Mouse (Mus musculus): Measurements from ENCODE around the gene Adamtsl1.

- no peak for TF ChIP-seq EP300 (IDR thresholded peaks at IDR 0.05; ENCODE audit: low read depth)
- TF ChIP-seq CTCF (IDR thresholded peaks at IDR 0.05; ENCODE audit: low read depth): no peak
Measured at GRCm38 (mm10) chr4:86270085-86270484, 756.1 kb downstream of the Adamtsl1 start.

Measured in liver, postnatal 0 days (tissue).